Mouse (Mus musculus) heart, embryonic 14.5 days (tissue): ENCODE data around the gene Vars. TPM values are rescaled to one million over a fixed set of nuclear protein-coding genes. Genes with fewer than 3 reads are reported as not detected.
"Not testable (repeated sequence)": the region's sequence is repeated elsewhere in the genome, so short reads cannot be mapped to it uniquely, and the experiment has no call there.

Source experiments
- ATAC-seq: fragments of 200-750 bp; cut with Nextera tagmentation; 2 replicates; pipeline ENCODE4 v1.8.0; 2017; ENCODE audit warnings: low read depth, moderate TSS enrichment; ENCODE audit not compliant: insufficient number of reproducible peaks, insufficient read depth, low FRiP score
- H3K27ac ChIP-seq, 2 experiments: fragments of 200-500 bp in 1 of 2; fragments of 300-500 bp in 1 of 2; sonication (generic) in 1 of 2; replicated peaks in 1 of 2; 2 replicates each; pipeline ENCODE4 v1.5.1; 2012 to 2014; ENCODE audit warnings: low read depth in 2 of 2, low read length in 2 of 2, control low read depth in 1 of 2, mild to moderate bottlenecking in 1 of 2, mixed read lengths in 1 of 2; ENCODE audit not compliant: control insufficient read depth in 1 of 2, insufficient read depth in 1 of 2
- H3K27me3 ChIP-seq: fragments of 300-500 bp; sonication (generic); 2 replicates; pipeline ENCODE4 v1.6.1; 2014; ENCODE audit warnings: mild to moderate bottlenecking, low read length, control low read depth; ENCODE audit not compliant: control insufficient read depth, insufficient read depth
- H3K36me3 ChIP-seq: fragments of 300-500 bp; sonication (generic); 2 replicates; pipeline ENCODE4 v1.6.1; 2014; ENCODE audit warnings: mild to moderate bottlenecking, control low read depth, low read length, mixed read lengths; ENCODE audit not compliant: control insufficient read depth, insufficient read depth
- H3K4me1 ChIP-seq, 2 experiments: fragments of 200-500 bp in 1 of 2; fragments of 300-500 bp in 1 of 2; sonication (generic) in 1 of 2; 2 replicates each; pipeline ENCODE4 v1.6.1; 2012 to 2014; ENCODE audit warnings: low read length in 2 of 2, control low read depth in 1 of 2, mixed read lengths in 1 of 2; ENCODE audit not compliant: control insufficient read depth in 2 of 2, insufficient read depth in 2 of 2
- H3K4me2 ChIP-seq: fragments of 300-500 bp; sonication (generic); 2 replicates; pipeline ENCODE4 v1.6.1; 2014; ENCODE audit warnings: mild to moderate bottlenecking, low read length
- H3K4me3 ChIP-seq, 2 experiments: fragments of 200-500 bp in 1 of 2; fragments of 300-500 bp in 1 of 2; sonication (generic) in 1 of 2; 2 replicates each; pipeline ENCODE4 v1.5.1; 2012 to 2014; ENCODE audit warnings: low read length in 2 of 2, mild to moderate bottlenecking in 2 of 2, control low read depth in 1 of 2, low read depth in 1 of 2, moderate library complexity in 1 of 2; ENCODE audit not compliant: control insufficient read depth in 1 of 2, insufficient read depth in 1 of 2
- H3K9ac ChIP-seq: fragments of 300-500 bp; sonication (generic); 2 replicates; pipeline ENCODE4 v1.6.1; 2014; ENCODE audit warnings: mild to moderate bottlenecking, low read length
- H3K9me3 ChIP-seq: fragments of 300-500 bp; sonication (generic); 2 replicates; pipeline ENCODE4 v1.6.1; 2016; ENCODE audit warnings: low read length, control low read depth; ENCODE audit not compliant: control insufficient read depth
- WGBS: fragments of 180-500 bp; shearing (Covaris S2); extraction: QIAGEN DNeasy Blood & Tissue Kit; methylation state at CpG from one replicate; pipeline ENCODE4 v1.1.7; 2014; 5-methylcytosine and 5-hydroxymethylcytosine counted together
- polyA plus RNA-seq: library from polyadenylated mRNA; unstranded; fragments of >200 nt; fragmentation: Nextera tagmentation; extraction: Ambion mirVana; gene quantifications from 2 replicates; pipeline ENCODE4 v1.2.1, GENCODE M21; 2014

Vars gene
- polyA plus RNA-seq, 1 experiment from 2014 or later: 42.9 TPM

GRCm38 (mm10) chr17:35028315-35028714, 27.5 kb downstream of the Vars start:
- ATAC-seq: no peak
- no peak overlapping the region for H3K27ac ChIP-seq
- H3K27me3 ChIP-seq: no peaks in the 10 kb centered on the region
- WGBS: 64% methylated on average over 2 of the region's 2 CpGs
- no peak overlapping the region for H3K9ac ChIP-seq
- H3K36me3 ChIP-seq: no peaks in the 10 kb centered on the region
- H3K9me3 ChIP-seq: no peaks in the 10 kb centered on the region
- H3K4me2 ChIP-seq: no peak overlapping the region
- peaks cover 16 to 29% of the 10 kb centered on the region in 2 experiments for H3K4me1 ChIP-seq
- H3K4me3 ChIP-seq: no peak overlapping the region

DNA sequence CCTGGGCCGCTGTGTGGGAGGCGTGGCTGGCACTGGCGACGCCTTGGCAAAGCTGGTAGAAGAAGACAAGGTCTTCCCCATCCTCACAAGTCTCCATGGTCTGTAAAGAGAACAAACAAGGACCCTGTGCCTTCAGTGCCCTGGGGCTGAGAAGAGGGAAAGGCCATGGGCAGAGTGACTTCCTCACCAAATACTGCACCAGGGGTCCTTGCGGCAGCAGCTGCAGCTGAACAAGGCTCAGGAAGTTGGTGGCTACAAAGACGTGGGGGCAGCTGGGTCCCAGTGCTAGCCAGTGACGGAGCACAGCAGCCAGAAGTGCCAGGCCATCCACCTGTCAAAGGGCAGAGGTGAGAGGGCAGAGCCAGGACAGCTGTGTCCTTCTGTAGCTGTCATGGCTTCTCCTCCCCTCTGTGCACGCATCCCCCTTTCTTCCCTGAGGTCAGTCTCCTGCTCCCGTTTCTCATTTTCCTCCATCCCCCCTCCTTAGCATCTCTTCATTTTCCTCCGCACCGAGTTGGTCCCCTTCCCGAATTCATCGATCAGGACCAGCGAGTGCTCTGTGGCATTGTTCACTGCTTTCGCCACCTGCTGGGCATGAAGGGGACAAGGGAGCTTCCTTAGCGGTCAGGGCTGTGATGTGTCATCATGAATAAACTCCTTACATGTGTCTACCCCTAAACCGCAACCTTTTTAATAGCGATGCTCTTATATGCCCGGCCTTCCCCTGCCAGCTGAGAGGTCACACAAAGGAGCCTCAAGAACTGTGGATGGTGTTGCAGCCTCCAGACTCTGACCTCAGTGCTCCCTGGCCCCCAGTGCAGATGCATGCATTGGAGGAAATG, 29.1 kb downstream of the Vars start:
- no peak for ATAC-seq
- Histone ChIP-seq H3K4me2 (no peak overlapping the region), H3K9ac (0 out of 2 replicates have a peak overlapping the region, but pooled peaks have one; percentile 25)

DNA sequence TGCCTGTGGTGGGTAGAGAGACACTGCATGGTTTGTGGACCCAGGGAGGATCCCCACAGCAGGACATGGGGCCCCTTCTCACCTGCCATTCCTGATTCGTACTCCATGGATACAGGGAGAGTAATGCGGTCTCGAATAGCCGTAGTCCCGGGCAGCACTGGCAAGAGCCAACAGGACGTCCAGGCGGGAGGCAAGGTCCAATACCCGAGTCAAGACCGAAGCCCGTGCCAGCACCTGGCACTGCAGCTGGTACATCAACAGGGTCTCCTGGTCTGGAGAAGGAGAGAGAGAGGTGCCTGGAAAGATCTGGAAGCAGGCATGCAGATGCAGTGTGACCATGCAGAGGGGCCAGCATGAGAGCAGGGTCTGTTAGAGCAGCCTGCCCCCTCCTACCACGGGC, 30.5 kb downstream of the Vars start:
- 87% methylated on average over 11 of the region's 11 CpGs for WGBS
- H3K27ac ChIP-seq: no peak overlapping the region

More for the DNA sequence above, 29.1 kb downstream of the Vars start:
- no peak overlapping the region for H3K27ac ChIP-seq
- no peak overlapping the region for H3K4me3 ChIP-seq
- H3K36me3 ChIP-seq: no peaks in the 10 kb centered on the region
- H3K4me1 ChIP-seq: peaks cover 6 to 14% of the 10 kb centered on the region in 2 experiments; a peak in 2 of 4 replicates
- no peaks in the 10 kb centered on the region for H3K27me3 ChIP-seq
- H3K9me3 ChIP-seq: no peaks in the 10 kb centered on the region
- WGBS: 41% methylated on average over 19 of the region's 19 CpGs

DNA sequence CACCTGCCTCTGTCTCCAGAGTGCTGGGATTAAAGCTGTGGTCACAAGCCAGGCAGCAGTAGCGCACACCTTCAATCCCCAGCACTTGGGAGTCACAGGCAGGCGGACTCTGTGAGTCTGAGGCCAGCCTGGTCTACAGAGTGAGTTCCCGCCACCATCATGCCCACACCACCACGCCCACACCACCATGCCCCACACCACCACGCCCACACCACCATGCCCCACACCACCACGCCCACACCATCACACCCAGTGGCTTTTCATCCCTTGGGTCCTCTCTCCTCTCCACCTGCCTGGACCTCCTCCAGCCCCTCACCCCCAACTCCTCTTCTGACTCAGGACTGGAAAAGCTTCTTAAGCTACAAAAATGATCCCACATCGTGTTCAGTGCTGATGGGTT, 31.1 kb downstream of the Vars start:
- ATAC-seq: no peak
- no peak overlapping the region for H3K4me2 ChIP-seq
- H3K27me3 ChIP-seq: no peaks in the 10 kb centered on the region
- peaks cover 6 to 14% of the 10 kb centered on the region in 2 experiments; a peak in 2 of 4 replicates for H3K4me1 ChIP-seq
- H3K36me3 ChIP-seq: no peaks in the 10 kb centered on the region
- no peak overlapping the region for H3K27ac ChIP-seq
- WGBS: 77% methylated on average over 7 of the region's 7 CpGs
- H3K9ac ChIP-seq: no peak overlapping the region
- no peaks in the 10 kb centered on the region for H3K9me3 ChIP-seq
- no peak overlapping the region for H3K4me3 ChIP-seq

More for the DNA sequence above, 30.5 kb downstream of the Vars start:
- no peak for ATAC-seq
- H3K27me3 ChIP-seq: no peaks in the 10 kb centered on the region
- no peak overlapping the region for H3K4me2 ChIP-seq
- H3K9ac ChIP-seq: no peak overlapping the region
- H3K4me3 ChIP-seq: no peak overlapping the region
- H3K4me1 ChIP-seq: peaks cover 6 to 14% of the 10 kb centered on the region in 2 experiments; a peak in 2 of 4 replicates
- H3K9me3 ChIP-seq: no peaks in the 10 kb centered on the region
- no peaks in the 10 kb centered on the region for H3K36me3 ChIP-seq

- 62% methylated on average over 8 of the region's 8 CpGs for WGBS
- no peaks in the 10 kb centered on the region for H3K36me3 ChIP-seq
- H3K4me1 ChIP-seq: peaks cover 3 to 11% of the 10 kb centered on the region in 2 experiments; a peak in 2 of 4 replicates
- H3K4me2 ChIP-seq: no peak overlapping the region
- H3K9me3 ChIP-seq: no peaks in the 10 kb centered on the region
- no peaks in the 10 kb centered on the region for H3K27me3 ChIP-seq
- H3K9ac ChIP-seq: no peak overlapping the region
- ATAC-seq: no peak
- H3K4me3 ChIP-seq: no peak overlapping the region
- H3K27ac ChIP-seq: no peak overlapping the region
Observed at GRCm38 (mm10) chr17:35032323-35032870, 31.6 kb downstream of the Vars start.

DNA sequence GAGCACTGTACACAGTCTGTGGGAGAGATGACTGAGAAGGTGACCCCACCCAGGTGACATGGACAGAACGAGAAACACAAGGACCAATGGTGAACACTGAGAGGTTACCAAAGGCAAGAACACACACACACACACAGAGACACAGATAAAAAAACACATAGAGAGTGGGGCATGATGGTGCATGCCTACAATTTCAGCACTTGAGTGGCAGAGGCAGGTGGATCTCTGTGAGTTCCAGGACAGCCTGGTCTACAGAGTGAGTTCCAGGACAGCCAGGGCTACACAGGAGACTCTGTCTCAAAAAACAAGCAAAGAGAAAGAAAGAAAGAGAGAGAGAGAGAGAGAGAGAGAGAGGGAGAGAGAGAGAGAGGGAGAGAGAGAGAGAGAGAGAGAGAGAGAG, 32.9 kb downstream of the Vars start:
- not testable (repeated sequence) for H3K4me2 ChIP-seq, H3K4me3 ChIP-seq, H3K9ac ChIP-seq, H3K27me3 ChIP-seq, H3K9me3 ChIP-seq, H3K36me3 ChIP-seq, H3K27ac ChIP-seq, ATAC-seq, H3K4me1 ChIP-seq
- 57% methylated on average over 1 of the region's 1 CpGs for whole genome bisulfite sequencing

DNA sequence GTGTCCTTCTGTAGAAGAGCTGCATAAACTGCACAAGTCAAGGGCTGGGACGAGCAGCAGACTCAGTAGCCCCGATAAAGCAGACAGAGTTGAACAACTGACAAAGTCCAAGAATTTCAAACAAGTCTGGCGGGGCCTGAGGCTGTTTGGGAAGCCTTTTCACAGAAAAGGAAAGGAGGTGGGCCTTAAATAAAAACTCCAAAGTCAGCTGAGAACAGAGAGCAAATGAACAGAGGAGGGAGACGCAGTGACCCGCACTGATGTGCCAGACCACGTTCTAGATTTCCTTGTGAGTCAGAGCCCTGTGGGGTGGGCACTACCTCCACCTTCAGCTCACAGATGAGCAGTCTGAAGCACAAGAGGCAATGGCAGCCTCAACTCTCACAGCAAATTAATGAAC, 34.1 kb downstream of the Vars start:
- Histone ChIP-seq H3K27ac (no peak overlapping the region), H3K4me1 (0 out of 4 replicates have a peak, but pooled peaks cover 0 to 1% of the 10 kb centered on the region in 2 experiments), H3K4me3 (no peak overlapping the region), H3K9ac (no peak overlapping the region), H3K4me2 (no peak overlapping the region), H3K36me3 (no peaks in the 10 kb centered on the region), H3K9me3 (no peaks in the 10 kb centered on the region), H3K27me3 (no peaks in the 10 kb centered on the region)
- 66% methylated on average over 6 of the region's 6 CpGs for WGBS
- no peak for ATAC-seq
